Mouse (Mus musculus) brain, adult 10 weeks (tissue): ENCODE results near the gene Tex101. TPM values are rescaled to one million over a fixed set of nuclear protein-coding genes. Genes with fewer than 3 reads are reported as not detected.

ENCODE experiments used
- polyA plus RNA-seq: library from polyadenylated mRNA; stranded (reverse); fragments of 350-450 nt; fragmentation: Illumina TruSeq; extraction: RNeasy Lipid Tissue Mini Kit (QIAGEN cat#74804); gene quantifications from one replicate; pipeline ENCODE4 v1.2.3, GENCODE M21; 2015; ENCODE audit warnings: low read depth, low replicate concordance

Tex101 gene
- not detected for polyA plus RNA-seq

GRCm38 (mm10) chr7:24676575-24676974, at the start of gene Tex101:
Tex101 (minus strand) TSS chr7:24676675.

GRCm38 (mm10) chr7:24708832-24709292, 32.4 kb upstream of the Tex101 start, which contains the start of gene BC049730:
BC049730 (plus strand) TSS chr7:24709242.

GRCm38 (mm10) chr7:24636264-24636663, 40.2 kb downstream of the Tex101 start, which contains the start of gene Lypd3:
Lypd3 (plus strand) TSS chr7:24636550.

Other genes starting within 250 kb of the Tex101 start
- not detected for gene Irgc1, start 224.4 kb downstream of the Tex101 start, polyA plus RNA-seq
- gene Plaur, start 214.2 kb downstream of the Tex101 start, polyA plus RNA-seq: 0.91 TPM
- gene Cadm4, start 194.7 kb downstream of the Tex101 start, polyA plus RNA-seq: 236 TPM
- 43.4 TPM for gene Zfp428, start 169.7 kb downstream of the Tex101 start, polyA plus RNA-seq
- not detected for gene AC161166.1, start 164.2 kb downstream of the Tex101 start, polyA plus RNA-seq
- 40.0 TPM for gene Irgq, start 146.0 kb downstream of the Tex101 start, polyA plus RNA-seq
- gene Pinlyp, start 130.6 kb downstream of the Tex101 start, polyA plus RNA-seq: not detected
- 29.4 TPM for gene Xrcc1, start 130.4 kb downstream of the Tex101 start, polyA plus RNA-seq
- 18.0 TPM for gene Ethe1, start 89.1 kb downstream of the Tex101 start, polyA plus RNA-seq
- gene Zfp575, start 89.0 kb downstream of the Tex101 start, polyA plus RNA-seq: 4.9 TPM
- not detected for gene Phldb3, start 65.9 kb downstream of the Tex101 start, polyA plus RNA-seq
- gene Lypd3, start 40.1 kb downstream of the Tex101 start, polyA plus RNA-seq: not detected
- not detected for gene BC049730, start 32.6 kb upstream of the Tex101 start, polyA plus RNA-seq
- not detected for gene Gm4763, start 50.2 kb upstream of the Tex101 start, polyA plus RNA-seq
- not detected for gene Cd177, start 83.6 kb upstream of the Tex101 start, polyA plus RNA-seq
- not detected for gene Ceacam10, start 100.5 kb upstream of the Tex101 start, polyA plus RNA-seq
- gene Gm9844, start 185.5 kb upstream of the Tex101 start, polyA plus RNA-seq: 5.7 TPM
- not detected for gene Lypd4, start 193.3 kb upstream of the Tex101 start, polyA plus RNA-seq
- gene Dmrtc2, start 193.4 kb upstream of the Tex101 start, polyA plus RNA-seq: not detected
- 828 TPM for gene Rps19, start 207.7 kb upstream of the Tex101 start, polyA plus RNA-seq
- not detected for gene Cd79a, start 220.7 kb upstream of the Tex101 start, polyA plus RNA-seq
- gene Arhgef1, start 226.2 kb upstream of the Tex101 start, polyA plus RNA-seq: 52.4 TPM